Mouse (Mus musculus): ENCODE data around the gene Atp13a3.

GRCm38 (mm10) chr16:30266561-30266960, 139.2 kb downstream of the Atp13a3 start:
- no peak for TF ChIP-seq CTCF (IDR thresholded peaks at IDR 0.05; ENCODE audit: control insufficient read depth, insufficient read depth, insufficient read length)
- TF ChIP-seq USF1 (IDR thresholded peaks at IDR 0.05; ENCODE audit: low read depth), result no peak
- TF ChIP-seq CEBPB (IDR thresholded peaks at IDR 0.05; ENCODE audit: low read depth), result no peak
- TF ChIP-seq MYOG (IDR thresholded peaks at IDR 0.05; ENCODE audit: control insufficient read depth, extremely low read depth, insufficient read length), result no peak
- TF ChIP-seq MAX (IDR thresholded peaks at IDR 0.05), result no peak
- TF ChIP-seq FOSL1 (IDR thresholded peaks at IDR 0.05; ENCODE audit: insufficient read depth, low read length, poor library complexity, severe bottlenecking), result no peak
